Mouse (Mus musculus) layer of hippocampus, adult 9-10 months (tissue): ENCODE data around the gene Tff1.

Experiments
- DNase-seq: peaks from one replicate; pipeline ENCODE4 v3.0.0; 2022; ENCODE audit warnings: low spot score

Tff1 gene

DNA sequence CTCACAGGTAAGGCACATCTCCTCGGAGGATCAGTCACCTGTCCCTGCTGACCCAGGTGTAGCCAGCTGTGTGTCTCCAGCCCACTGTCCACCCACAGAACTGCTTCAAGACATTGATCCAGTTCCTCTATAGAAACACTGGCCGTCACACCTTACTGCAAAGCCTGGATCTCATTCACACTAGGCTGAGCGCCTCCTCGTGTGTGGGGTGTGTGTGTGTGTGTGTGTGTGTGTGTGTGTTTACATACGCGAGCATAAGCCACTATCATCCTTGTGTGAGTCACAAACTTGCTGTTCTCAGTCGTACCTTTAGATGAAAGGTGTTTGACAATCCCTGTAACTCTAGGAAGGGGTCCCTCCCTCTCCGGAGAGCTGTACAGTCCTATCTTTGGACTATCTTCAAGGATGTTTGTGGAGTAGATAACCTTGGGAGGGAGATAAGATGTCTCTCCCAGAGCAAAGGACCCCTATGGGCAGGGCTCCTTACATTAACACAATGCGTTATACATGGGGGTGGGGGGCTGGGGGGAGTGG is 12.0 kb downstream of the Tff1 start:
- DNase-seq, result no peak

- DNase-seq, result no peak
Measured at GRCm38 (mm10) chr17:31152512-31152911, 12.6 kb downstream of the Tff1 start.

GRCm38 (mm10) chr17:31145998-31146397 is 19.1 kb downstream of the Tff1 start:
- no peak for DNase-seq

DNA sequence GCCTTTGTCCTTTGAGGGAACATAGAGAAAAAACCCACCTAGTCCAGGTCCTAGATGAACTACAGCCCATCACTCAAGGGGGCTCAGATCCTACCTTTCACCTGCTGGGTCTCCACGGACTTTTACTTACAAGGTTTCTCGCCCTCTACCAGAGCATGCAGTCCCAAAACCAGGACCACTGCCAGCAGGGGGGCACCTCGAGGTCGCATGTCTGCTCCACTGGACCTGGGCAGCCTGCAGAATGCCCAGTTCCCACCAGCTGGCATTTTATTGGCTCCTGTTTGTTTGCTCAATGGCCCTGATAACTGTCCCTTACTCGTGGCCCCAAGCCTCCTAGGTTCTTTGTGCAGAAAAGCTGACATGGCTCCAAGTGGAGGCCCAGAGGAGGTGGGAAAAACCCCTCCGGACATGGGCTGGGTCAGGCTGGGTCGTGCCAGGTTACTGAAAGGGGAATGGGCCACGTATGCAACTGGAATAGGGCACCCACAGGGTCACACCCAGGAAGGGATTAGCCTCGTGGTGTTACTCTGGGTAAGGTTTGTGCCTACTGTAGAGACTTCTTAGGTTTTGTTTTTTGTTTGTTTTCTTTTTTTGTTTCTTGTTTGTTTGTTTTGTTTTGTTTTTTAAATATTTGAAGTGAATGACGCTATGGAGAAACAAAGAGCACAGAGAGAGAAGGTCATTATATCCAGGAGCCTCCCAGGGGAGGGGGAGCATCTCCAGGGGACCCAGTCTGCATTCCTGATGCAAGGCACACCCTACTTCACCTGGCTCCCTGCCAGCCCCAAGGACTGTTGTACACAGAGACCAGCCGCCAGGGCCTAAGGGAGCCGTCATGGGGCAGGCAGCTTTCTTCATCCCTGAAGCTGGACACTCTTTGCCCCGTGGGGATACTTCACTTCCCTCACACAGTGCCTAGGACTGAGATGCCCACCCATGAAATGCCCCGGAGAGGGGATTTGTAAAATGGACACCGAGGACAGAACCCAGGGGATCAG is 20.7 kb downstream of the Tff1 start, which contains the start of gene Tff2:
TSS of gene Tff2 (minus strand) at position 243 of the 998 bp plus-strand sequence.
- no peak for DNase-seq

DNA sequence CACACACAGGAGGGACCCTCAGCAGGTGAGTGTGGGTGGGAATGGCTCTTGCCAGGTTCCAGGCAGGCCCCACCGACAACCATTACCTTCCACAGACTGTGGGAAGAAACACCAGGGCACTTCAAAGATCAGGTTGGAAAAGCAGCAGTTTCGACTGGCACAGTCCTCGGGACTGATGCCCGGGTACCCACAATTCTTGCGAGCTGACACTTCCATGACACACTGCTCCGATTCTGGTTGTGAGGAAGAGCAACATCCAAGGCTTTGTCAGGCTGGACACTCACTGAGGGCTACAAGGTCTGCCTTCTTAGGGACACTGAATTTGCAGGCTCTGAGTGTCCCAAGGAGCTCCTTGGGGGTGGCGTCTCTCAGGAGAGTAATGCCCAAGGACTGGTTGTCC is 23.0 kb downstream of the Tff1 start:
- DNase-seq, result no peak

DNA sequence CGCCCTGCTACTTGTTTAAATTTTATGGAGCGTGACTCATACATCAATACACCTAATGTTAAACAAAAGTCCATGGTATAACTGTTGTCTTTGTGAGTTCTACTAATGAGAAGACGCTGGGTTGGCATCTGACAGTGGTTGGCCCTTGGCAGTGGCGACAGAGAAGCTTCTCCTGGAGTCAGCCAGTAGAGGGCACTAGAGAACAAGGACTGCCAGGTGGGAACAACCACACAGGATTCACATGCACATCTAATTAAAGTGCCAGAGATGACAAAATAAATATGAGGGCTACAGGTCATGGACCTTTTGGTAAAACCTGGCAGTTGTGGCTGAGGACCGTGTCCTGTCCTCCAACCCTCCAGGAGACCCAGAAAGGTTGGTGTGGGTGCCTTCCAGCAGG is 26.7 kb downstream of the Tff1 start:
- DNase-seq, result no peak

- no peak for DNase-seq
Measured at GRCm38 (mm10) chr17:31136821-31137220, 28.3 kb downstream of the Tff1 start.

DNA sequence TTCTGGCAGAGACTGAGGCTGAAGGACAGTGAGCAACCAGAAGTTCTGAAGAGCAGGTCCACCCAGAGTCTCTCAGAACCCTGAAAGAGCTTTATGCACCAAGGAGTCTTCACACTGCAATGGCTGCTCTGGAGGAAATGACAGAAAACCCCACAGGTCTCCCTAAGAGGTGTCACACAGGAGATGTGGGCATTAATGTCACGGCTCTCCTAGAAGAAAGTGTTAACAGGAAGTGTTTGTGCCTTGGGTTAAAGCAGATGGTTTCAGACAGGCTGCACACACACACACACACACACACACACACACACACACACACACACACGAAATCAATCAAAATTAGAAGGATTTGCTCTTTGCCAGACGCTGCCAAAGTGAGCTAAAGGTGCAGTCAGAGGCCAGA is 28.8 kb downstream of the Tff1 start:
- DNase-seq, result no peak

DNA sequence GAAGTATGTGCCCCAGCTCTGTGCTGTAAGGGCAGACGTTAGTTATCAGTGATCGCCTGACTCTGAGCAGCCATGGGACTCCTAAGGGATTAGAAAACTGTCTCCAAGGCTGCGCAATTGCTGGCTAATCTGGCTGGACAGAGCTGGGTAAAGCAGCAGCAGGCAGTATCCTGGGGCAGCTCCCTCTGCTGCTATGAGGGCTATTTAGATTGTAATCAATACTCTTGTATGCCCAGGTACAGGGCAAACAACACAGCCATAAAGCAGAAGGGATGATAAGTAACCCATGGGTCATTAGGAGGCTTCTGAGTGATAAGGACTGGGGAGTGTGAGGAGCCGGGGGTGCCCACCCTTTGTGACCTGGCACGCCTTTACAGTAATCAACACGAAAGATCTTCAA is 30.2 kb downstream of the Tff1 start:
- no peak for DNase-seq

DNA sequence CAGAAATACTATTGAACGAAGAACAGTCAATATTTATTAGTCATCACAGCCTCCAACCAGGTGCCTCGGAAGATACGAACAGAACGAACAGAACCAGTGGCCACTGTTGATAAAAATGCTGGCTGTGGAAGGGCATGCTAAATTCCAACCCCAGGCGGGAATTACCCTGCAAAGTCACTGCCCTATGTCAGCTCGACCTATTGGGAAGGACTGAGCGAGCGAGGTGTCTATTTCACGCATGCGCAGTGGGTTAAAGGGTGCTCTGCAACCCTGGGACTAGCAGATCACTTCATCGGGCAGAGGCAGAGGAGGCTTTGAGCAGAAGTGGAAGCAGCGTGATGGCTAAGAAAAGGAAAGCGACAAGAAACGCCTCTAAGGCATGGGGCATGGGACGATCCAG is 31.3 kb downstream of the Tff1 start:
- DNase-seq, result no peak

DNA sequence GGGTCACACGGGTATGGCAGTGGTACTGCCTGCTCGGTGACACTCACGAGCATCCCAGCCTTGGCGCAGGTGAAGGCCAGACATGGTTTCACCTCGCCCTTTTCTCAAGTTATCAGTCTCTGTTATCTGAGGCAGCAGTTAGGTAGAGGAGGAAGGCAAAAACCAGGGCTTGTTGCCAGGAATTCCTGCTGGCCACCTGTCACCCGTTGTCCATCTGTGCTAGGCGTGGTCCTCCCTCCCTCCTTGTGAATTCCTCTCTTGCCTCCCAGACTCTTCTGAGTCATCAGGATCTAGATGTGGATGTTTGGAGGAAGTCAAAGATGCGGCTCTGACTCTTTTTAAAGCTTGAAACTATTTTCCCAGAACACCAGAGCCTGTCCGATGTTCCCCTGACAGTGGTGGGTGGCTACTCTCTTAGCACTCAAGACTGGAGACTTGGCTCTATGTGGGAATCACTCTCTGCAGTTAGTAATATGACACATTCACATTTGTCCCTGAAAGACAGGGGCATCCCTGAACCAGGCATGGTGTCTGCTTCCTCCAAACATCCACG is 33.7 kb downstream of the Tff1 start:
- no peak for DNase-seq

GRCm38 (mm10) chr17:31129452-31129851 is 35.6 kb downstream of the Tff1 start, which contains the start of gene Tff3:
Gene Tff3, minus strand, starts transcription at chr17:31129646.
- DNase-seq, result no peak

DNA sequence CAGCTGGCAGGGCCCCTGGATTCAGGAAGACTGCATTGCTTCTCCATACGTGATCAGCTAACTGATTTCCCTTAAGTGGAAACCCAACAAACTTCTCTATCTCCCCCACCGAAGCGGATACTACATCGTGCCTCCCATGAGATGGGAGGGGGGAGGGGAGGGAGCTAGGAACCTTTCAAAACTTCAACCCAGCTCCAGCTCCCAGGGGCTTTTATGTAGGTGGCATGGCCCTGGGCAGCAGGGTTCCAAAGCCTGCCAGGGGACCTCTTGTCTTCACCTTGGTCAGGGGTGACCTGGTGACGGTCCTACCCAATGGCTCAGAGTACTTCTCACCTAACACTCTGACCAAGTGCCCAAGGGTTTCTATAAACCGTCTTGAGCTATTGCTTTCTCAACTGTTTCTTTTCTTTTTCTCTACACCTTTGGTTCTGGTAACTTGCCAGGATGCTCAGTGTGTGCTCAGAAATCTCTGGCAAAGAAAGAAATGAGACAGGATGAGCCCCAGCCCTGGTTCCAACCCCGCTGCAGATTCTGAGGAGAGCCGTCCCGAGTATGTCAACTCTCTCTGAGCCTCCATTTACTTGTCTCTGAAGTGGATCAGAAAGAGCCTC is 36.3 kb downstream of the Tff1 start:
- no peak for DNase-seq

DNA sequence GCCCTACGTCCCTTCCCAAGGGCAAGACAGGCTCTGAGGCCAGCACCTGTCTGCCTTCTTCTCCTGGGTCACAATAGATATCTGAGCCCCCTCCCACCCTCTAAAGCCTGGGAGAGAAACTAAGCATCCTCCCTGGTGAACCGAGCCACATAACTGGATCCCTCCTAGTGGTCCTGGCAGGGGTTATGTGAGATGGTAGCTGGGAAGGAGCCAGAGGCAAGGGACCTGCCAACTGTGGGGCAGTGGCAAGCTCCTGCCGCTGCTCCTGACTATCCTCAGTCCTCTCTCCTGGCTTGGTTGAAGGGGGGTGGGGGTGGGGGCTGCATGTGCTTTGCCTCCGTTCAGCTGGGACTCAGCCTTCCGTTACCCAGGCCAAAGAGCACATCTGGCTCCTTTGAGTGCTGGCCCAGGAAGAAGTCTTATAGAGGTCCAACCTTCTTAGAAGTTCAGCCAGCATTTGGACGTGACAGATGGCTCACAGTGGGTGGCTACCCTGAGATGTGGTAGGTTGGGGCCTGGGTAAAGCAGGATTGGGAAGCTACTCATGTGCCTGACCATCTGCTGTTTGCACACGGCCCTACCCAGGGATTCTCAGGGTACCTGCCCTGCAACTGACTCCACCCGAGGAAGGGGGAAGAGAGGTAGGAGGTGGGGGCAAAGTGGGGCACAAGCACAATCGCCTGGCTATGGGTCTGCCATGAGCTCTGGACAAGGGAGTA is 39.4 kb downstream of the Tff1 start:
- no peak for DNase-seq

DNA sequence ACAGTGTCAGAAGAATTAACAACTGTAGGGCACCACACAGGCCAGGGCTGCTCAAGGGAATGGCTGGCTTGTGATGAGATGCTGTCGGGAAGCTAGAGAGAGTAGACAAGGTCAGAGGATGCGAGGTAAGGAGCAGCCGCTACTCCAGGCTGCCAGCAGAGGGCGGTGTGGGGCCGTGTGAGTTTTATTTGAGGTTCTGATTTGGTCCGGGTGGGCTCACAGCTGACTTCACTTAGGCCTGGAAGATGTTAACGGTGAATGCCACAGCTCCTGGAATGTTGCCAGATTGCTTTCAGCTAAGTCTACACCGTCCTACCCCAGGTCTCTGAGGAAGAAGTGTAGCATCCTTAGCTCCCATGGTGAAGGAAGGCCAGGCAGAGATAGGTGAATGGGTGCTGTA is 43.1 kb downstream of the Tff1 start:
- DNase-seq, result no peak

DNA sequence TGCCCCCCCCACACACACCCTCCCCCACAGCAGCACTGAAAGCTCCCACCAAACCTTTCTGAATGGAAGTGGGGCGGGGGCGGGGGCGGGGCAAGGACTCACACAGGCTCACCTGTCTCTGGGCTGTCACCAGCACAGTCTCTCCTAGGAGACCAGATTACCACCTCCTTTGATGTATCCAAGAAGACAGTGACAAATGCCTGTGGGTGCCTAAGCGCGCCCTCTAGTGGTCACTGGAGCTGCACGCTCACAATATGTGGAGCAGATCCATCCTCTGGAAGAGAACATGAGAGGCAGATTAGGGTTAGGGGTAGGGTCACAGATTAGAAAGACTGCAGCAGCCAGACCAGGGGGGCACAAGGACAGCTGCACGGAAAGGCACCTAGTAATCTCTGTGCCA is 45.6 kb downstream of the Tff1 start:
- DNase-seq, result peak; percentile 83

GRCm38 (mm10) chr17:31117946-31118345 is 47.1 kb downstream of the Tff1 start:
- DNase-seq, result no peak

DNA sequence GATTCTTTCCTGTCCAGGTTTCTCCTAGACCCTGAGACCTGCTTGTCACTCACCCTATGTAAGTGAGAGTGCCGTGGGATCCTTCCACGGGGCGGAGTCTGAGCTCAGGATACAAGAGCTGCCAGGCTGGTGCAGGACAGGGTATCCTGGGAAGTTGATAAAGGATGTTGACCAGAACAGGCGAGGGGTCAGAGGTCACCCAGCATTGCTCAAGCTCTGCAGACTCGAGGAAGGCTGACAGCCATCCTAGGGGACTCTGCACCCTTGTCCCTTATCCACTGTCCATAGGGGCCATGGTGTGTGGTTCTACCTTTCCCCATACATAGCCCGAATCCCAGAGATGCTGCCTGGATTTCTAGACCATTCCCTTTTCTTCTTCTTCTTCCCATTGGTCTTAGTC is 49.0 kb downstream of the Tff1 start:
- no peak for DNase-seq

GRCm38 (mm10) chr17:31113191-31113856 is 51.8 kb downstream of the Tff1 start:
- peak; percentile 31 for DNase-seq
